23 mouse cellular contexts compared by ENCODE assay signal in genomic region chr8:76503621-76504020, GRCm38 (mm10).
"Had no signal": no experiment of that assay in that cellular context is flagged by ENCODE, and none has a peak within 500 bp of the region (broad histone marks: within the 10 kb centered on the region; RNA-seq: fewer than 3 reads in every experiment).

No protein-coding gene starts in this region.

- H3K9ac ChIP-seq: heart, embryonic 12.5 days; hindbrain, embryonic 13.5 days; hindbrain, embryonic 15.5 days; kidney, embryonic 15.5 days; limb, embryonic 13.5 days; limb, embryonic 15.5 days; liver, embryonic 12.5 days; liver, embryonic 14.5 days had no signal

- H3K4me2 ChIP-seq: heart, embryonic 12.5 days; hindbrain, embryonic 13.5 days; hindbrain, embryonic 15.5 days; kidney, embryonic 15.5 days; limb, embryonic 13.5 days; limb, embryonic 15.5 days; liver, embryonic 12.5 days had no signal

- H3K27ac ChIP-seq: heart, adult 2 months; hindbrain, embryonic 13.5 days; hindbrain, embryonic 15.5 days; hindbrain, postnatal 0 days; kidney, embryonic 15.5 days; kidney, postnatal 0 days; limb, embryonic 13.5 days; limb, embryonic 15.5 days; liver, embryonic 12.5 days; liver, embryonic 14.5 days had no signal

- H3K4me3 ChIP-seq: heart, adult 2 months; heart, embryonic 12.5 days; hindbrain, embryonic 13.5 days; hindbrain, embryonic 15.5 days; kidney, embryonic 15.5 days; limb, embryonic 13.5 days; limb, embryonic 15.5 days; liver, embryonic 12.5 days had no signal

- DNase-seq: heart, adult 11 months; heart, adult 2 months; heart, postnatal 14 days; heart, postnatal 36 days; kidney, adult 11 months; kidney, adult 9 months; kidney, postnatal 14 days; kidney, postnatal 36 days; layer of hippocampus, adult 9-11 months; layer of hippocampus, postnatal 36 days; left cerebral cortex, postnatal 4 days had no signal

- H3K9me3 ChIP-seq: heart, embryonic 12.5 days; hindbrain, embryonic 13.5 days; hindbrain, embryonic 15.5 days; kidney, embryonic 15.5 days; limb, embryonic 13.5 days; limb, embryonic 15.5 days; liver, embryonic 12.5 days had no signal

- H3K27me3 ChIP-seq: heart, embryonic 12.5 days; hindbrain, embryonic 13.5 days; hindbrain, embryonic 15.5 days; kidney, embryonic 15.5 days; limb, embryonic 13.5 days; limb, embryonic 15.5 days; liver, embryonic 12.5 days had no signal

- H3K36me3 ChIP-seq: heart, embryonic 12.5 days; hindbrain, embryonic 13.5 days; hindbrain, embryonic 15.5 days; kidney, embryonic 15.5 days; limb, embryonic 13.5 days; limb, embryonic 15.5 days; liver, embryonic 12.5 days had no signal

- H3K4me1 ChIP-seq: heart, embryonic 12.5 days; hindbrain, embryonic 13.5 days; hindbrain, embryonic 15.5 days; kidney, embryonic 15.5 days; limb, embryonic 13.5 days; limb, embryonic 15.5 days; liver, embryonic 12.5 days had no signal

- ATAC-seq: forebrain, embryonic 16.5 days; hindbrain, postnatal 0 days; intestine, embryonic 16.5 days; liver, embryonic 12.5 days had no signal
